Mouse (Mus musculus) WW6 (cell line): ENCODE results near the gene Plekha5.

ENCODE experiments used
- DNase-seq: peaks from one replicate; pipeline ENCODE4 v3.0.0-alpha.2; 2013; ENCODE audit warnings: low read depth, low spot score

The Plekha5 gene

GRCm38 (mm10) chr6:140423846-140424200 is at the start of gene Plekha5:
Plekha5 (plus strand) TSS chr6:140424054.
- DNase-seq, result no peak

- no peak for DNase-seq
These were observed 48.2 kb upstream of the Plekha5 start for GRCm38 (mm10) chr6:140375671-140376070.

DNA sequence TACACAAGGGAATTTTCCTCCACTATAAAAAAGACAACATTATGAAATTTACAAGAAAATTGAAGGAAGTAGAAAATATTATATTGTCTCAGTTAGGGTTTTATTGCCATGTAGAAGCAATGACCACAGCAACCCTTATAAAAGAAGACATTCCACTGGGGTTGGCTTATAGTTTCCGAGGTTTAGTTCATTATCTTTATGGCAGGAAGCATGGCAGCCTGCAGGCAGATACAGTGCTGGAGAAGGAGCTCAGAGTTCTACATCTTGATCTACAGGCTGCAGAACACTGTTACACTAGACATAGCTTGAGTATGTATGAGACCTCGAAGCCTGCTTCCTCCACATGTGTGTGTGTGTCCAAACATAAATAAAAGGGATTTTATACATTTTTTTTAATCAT is 43.3 kb upstream of the Plekha5 start:
- no peak for DNase-seq

GRCm38 (mm10) chr6:140381162-140381561 is 42.7 kb upstream of the Plekha5 start:
- no peak for DNase-seq

DNA sequence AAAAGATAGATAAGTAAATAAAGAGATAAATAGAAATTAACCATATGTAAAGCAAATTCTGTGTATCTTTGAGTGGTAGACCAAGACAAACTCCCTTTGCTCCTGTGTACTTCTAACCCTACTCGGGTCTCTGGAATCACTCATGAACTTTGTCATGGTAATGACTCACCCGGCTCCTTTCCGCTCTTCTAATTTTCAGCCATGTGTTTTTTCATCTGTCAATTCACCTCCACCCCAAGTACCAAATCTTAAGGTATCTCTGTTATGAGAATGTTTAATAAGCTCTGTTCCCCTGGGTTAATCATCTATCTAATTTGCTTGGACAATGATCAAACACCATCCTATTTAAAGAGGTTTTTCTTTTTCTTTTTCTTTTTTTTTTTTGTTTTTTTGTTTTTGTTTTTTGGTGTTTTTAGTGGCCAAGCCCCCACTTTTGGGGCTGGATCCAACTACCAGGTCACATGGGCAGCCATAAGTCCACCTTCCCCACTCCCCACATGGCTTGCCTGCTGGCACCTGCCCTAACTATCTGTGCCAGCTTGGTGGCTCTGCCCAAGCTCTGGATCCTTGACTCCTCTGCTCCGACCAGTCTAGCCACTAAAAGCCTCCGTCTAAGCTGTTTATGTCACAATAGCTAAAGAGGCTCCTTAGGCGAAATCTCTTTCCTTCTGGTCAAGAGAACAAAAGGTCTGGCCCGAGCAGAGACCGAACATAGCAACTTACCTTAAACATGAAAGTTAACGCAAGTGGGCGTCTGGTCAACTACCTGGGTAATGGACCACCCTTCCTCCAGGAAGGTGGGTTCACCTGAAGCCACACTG is 40.1 kb upstream of the Plekha5 start:
- DNase-seq, result no peak

DNA sequence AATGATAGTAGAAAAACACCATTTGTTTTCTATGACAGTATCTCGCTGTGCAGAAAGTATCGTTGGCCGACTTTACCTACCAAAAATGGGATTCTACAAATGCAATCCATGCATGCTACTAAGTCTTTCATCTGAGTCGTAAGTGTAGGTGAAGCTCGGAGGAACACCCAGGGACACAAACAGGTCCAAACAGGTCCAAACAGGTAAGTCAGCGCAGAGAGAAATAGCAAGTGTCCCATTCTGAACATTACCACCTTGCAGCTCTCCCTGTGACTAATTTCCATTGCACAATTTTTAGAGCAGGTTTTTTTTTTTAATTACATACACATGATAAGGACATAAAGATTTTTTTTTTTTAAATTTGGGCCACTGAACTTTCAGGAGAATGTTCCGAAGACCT is 27.2 kb upstream of the Plekha5 start:
- DNase-seq, result no peak

GRCm38 (mm10) chr6:140402766-140403310 is 21.0 kb upstream of the Plekha5 start:
- no peak for DNase-seq

GRCm38 (mm10) chr6:140411996-140412395 is 11.9 kb upstream of the Plekha5 start:
- DNase-seq, result no peak

- no peak for DNase-seq
These were observed 611 bp upstream of the Plekha5 start for GRCm38 (mm10) chr6:140423041-140423845.

DNA sequence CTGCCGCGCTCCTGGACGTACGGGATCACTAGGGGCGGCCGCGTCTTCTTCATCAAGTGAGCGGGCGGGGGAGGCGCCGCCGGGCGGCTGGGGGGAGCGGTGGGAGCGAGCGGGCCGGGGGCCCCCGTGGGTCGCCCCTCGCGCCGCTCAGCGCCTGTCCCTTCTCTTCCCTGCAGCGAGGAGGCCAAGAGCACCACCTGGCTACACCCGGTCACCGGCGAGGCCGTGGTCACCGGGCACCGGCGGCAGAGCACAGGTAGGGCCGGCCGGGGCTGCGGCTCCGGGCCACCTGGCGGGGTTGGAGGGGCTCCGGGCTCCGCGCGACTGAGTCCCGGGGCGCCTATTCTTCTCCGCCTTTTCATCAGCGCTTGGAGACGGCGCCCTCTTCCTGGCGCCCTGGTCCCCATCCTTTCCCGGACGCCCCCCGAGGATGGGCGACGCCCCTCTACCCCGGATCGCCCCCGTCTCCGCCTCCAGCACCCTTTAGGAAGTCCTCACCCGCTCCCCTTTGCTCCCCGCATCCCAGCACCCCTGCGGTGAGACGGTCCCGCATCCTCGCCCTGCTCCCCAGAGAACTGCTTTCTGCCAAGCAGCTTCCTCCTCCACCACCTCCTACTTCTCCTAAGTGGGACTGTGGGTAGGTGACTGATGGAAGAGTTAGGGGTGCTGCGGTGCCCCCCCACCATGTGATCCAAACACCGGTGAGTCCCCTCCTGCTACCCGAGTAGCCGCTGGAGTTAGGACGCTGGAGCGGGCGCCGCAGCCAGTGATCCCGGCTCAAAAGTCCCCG is 542 bp downstream of the Plekha5 start:
- no peak for DNase-seq

GRCm38 (mm10) chr6:140424991-140425361 is 1.1 kb downstream of the Plekha5 start:
- DNase-seq, result no peak

- no peak for DNase-seq
These were observed 5.4 kb downstream of the Plekha5 start for GRCm38 (mm10) chr6:140429236-140429635.

GRCm38 (mm10) chr6:140432363-140432762 is 8.5 kb downstream of the Plekha5 start:
- no peak for DNase-seq

GRCm38 (mm10) chr6:140443374-140443773 is 19.5 kb downstream of the Plekha5 start:
- peak; percentile 38 for DNase-seq

- no peak for DNase-seq
These were observed 20.3 kb downstream of the Plekha5 start for GRCm38 (mm10) chr6:140444147-140444546.

DNA sequence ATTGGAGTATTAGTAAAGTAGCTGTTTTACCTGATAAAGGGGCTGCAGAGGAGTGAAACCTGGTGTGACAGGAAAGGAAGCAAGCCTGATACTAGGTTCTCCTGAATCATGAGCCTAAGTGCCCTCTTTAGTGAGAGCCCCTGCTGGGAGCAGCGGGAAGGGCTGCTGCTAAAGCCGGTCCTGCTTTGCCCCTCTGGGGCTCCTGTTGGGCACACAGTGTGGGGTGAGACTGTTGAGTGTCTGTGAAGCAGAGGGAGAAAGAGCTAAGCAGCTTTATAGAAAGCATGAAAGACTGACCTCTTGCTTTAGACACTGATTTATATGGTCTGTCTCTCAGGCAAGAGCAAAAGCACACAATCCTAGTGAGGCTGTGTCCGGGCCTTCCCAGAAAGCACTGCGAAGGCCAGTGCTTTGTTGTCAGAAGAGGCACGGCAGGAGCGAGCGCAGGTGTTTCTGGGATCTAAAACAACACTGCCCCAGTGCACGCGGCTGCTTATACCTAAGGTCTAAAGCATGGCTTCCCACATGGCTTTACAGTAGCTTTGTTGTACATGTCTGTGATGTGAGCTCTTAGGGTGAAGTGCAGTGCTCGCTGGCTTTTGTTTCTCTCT is 21.1 kb downstream of the Plekha5 start:
- peak; percentile 38 for DNase-seq

DNA sequence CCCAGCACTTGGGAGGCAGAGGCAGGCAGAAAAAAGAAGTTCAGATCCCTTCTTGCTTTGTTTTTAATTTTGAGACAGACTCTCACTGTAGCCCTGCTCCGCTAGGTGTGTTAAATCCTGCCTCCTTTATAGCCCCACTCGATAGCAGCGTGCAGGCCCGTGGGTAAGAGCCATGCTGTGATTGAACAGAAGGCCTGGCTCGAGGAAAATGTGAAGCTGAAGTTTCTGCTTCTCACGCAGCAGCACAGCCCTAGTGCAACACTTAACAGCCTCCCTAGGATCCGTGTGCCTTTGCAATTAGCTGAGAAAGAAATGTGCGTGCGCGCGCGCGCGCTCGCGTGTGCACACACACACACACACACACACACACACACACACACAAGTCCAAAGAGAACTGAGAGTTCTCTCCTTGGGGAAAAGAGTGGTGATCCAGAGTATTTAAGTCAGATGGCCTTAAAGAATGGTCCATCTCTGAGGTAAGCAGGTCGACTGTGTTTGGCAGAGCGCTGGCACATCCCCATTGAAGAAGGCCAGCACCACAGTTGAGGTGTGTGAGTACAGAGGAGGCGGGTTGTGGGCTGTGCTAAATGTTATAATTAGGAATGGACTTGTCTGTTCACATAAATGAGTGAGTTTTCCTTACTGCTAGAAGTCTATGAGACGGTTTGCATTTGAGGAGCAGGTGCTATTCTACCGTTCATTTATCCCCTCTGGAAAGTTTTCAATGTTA is 24.3 kb downstream of the Plekha5 start:
- no peak for DNase-seq

- no peak for DNase-seq
These were observed 26.8 kb downstream of the Plekha5 start for GRCm38 (mm10) chr6:140450693-140451092.

- DNase-seq, result no peak
These were observed 28.9 kb downstream of the Plekha5 start for GRCm38 (mm10) chr6:140452736-140453135.

- no peak for DNase-seq
These were observed 29.6 kb downstream of the Plekha5 start for GRCm38 (mm10) chr6:140453454-140453853.

DNA sequence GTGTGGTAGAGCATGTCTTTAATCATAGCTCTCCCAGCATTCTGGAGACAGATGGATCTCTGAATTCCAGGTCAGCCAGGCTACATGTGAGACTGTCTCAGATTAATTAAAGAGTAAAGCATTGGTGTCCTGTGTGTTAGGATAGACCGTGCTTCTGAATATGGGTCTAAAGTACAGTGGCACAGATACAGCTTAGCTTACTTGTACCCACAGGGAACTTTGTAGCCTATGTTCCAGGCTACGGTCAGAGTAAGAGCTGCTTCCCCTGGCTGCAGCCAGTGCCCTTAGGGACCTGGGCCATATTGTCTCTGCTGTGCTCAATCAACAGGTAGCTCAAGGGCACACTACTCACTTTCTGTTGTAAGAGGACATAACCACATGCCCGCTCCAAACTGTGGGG is 30.5 kb downstream of the Plekha5 start:
- no peak for DNase-seq
